Mouse (Mus musculus): ENCODE measurements at regions not wholly inside any gene's neighbourhood (a gene's known extent, or its start where the extent isn't known, plus 50 kb on each side); places are given as distances from the start of the nearest gene placed in this dataset.

DNA sequence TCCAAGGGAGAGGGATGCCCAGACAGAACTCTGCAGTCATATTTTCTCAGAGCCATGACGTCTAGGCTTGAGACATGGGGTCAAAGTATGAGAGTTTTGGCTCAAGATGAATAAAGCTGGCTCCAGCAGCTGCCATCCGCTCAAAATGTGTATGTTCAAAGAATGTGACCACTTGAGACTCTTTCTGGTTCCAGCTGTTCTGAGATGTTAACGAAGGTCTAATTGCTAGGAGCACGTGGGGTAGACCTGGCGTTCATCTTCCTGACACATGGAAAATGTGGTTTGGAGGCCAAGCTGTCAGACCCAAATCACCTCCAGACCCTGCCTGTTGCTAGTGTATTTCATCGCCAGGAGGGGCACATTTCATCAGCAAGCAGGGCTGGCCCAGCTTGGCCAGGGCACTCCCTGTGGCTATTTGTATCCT lies 58.9 kb upstream of the Ankrd1 start:
- DNase-seq: no peak

GRCm38 (mm10) chr19:36180329-36180728 lies 60.4 kb upstream of the Ankrd1 start:
- DNase-seq: peak; percentile 37 to 57

DNA sequence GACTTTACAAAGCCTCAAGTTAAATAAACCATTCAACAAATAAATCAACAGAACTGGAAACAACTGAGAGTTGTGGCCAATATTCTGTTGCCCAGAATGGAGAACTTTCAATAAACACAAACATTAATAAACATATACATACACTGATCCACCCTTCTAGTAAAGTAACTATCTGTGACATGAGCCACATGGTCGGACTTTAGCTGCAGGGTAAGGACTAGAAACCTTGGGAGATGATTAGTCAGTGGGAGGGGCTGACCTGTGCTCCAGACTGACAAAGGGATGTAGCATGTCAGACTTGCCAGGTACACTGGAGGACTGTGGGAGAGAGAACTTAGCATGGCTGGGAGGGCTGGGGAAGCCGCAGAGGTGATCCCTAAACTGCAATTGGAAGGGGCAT lies 61.6 kb upstream of the Ankrd1 start:
- no peak for DNase-seq

- DNase-seq: peak; percentile 79 to 81
Observed at GRCm38 (mm10) chr19:36183127-36183526, 63.2 kb upstream of the Ankrd1 start.

- DNase-seq: no peak
Observed at GRCm38 (mm10) chr19:36189662-36190061, 69.8 kb upstream of the Ankrd1 start.

DNA sequence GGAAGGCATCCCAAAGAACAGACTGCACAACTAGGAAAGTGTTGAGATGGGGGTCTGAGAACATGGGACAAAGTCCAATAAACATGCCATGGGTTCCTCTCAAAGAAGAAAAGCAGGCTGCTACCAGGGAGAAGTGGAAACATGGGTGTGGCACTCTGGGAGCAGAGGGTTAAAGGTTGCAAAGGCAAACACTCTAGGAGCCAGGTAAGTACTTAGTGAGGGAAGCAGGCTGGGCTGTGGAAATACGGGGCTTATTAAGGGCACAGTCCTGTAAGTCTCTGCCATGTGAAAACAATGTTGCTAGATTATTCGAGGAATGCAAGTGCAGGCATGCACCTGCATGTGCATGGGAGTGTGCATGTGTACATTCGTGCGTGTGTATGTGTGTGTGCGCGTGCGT lies 71.7 kb upstream of the Ankrd1 start:
- DNase-seq: no peak

DNA sequence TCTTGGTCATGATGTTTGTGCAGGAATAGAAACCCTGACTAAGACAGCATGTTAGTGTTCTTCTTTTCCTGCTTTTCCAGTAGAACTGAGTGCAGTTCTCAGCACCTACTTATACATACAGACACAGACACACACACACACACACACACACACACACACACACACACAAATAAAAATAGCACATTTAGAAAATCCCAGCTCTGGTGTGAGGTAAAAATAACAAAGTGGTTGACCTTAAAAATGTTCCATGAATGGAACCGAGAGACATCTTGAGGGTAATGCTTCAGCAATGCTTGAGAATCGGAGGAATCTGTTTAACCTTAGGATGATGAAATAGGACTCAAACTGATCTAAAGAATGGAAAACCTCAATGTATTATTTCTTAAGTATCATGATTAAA lies 84.4 kb upstream of the Ankrd1 start:
- no peak for DNase-seq

DNA sequence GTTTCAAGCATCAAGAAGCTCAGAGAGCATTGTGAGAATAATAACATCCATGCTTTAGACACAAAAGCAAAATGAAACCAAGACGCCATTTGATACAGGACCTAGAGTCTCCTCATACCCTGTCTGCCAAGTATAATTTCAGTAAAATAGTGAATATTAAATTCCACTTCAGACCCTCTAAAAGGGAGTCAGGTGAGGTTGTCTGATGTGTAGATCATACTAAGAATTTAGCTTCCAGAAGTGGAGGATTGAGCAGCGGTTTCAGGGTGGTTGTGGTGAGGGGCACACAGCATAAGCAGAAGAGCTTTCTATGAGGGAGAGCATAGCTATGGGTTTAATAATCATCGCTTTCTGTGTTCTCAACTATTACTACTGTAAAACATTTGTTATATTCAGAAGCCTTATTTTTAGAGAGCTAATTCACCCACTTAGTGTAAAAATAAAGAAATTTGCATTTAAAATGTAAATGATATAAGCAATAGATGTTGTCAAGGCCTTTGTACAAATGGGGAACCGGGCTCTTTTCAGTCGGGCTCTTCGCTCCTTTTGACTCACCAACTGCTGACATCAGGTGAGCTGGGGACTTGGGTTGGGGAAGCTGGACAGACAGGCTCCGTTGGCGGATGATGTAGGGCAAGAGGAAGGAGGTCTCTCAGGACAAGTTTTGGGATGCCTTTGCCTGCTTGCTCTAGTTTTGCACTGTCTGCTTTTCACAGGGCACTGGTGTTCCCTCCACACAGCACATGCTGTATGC lies 85.2 kb upstream of the Ankrd1 start:
- DNase-seq: no peak

DNA sequence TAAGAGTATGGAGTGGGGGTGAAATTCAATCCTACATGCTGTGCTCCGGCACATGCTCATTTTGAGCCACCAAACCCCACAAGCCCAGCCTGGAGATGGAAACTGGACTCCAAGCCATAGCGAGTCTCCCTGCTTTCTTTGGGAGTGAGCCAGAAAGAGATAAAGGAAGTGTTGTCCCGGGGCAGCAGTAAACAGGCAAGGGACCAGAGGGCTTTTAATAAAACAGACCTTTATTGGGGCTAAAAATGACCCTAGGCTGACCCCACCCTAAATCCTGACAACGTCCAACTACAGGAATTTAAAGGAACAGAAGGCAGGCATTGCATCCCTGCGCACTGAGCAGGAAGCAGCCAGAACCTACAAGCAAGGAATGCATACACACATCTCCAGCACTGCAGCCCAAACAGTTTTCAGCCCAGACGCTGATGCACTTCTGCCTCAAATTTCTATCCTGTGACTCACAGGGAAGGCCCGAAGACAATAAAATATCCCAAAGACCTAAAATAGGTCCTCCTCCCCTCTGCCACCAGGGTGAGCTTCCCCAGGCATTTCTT lies 87.9 kb upstream of the Ankrd1 start:
- no peak for DNase-seq

DNA sequence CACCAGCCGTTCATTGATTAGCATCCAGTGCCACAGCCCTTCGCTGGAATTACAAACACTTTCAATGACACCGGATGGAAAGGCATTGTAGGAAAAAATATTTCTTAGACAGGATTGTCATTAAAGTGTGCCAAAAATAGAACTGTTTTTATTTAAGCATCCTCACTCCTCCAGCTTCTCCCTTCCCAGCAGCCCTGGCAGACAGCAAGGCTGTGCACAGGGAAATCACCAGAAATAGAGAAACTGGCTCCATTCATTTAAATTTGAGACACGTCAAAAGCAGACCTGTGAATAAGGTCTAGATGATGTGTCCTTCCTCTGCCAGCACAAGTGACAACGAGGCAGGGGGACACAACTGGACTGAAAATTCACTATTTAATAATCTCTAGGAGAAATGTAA lies 88.5 kb upstream of the Ankrd1 start:
- no peak for DNase-seq

GRCm38 (mm10) chr19:36213461-36213860 lies 93.6 kb upstream of the Ankrd1 start:
- no peak for DNase-seq

DNA sequence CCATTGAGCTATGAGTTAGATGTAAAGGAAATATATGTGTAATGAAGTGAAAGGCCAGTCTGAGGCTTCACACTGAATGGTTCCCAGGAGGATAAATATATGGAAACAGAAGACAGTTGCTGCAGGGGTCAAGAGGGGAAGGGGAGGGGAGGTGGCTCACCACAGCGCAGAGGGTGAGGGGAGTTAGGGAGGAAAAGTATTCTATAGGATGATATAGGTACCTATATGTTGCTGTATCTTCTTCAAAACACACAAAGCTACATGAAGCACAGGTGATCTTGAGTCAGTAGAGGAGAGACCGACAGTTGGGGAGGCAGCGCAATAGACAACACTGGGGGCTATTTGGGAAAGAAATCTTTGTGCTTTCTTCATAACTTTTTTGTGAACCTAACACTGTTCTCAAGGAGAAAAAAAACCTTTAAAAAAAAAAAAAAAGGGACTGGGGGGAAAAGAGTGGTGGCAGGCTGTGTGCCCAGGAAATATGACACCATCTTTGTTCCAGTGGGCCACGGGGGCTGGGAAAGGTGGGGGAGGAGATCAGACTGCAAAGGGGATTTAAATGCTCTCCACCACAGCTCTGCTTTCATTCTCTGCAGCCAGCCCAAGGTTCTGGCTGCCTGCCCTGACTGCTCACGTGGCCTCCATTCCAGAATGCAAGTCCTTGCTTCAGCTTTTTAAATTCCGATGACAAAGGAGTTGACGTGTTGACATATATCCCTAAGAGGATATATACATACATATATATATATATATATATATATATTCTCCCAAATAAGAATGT lies 94.5 kb upstream of the Ankrd1 start:
- DNase-seq: peak; percentile 78 to 81

DNA sequence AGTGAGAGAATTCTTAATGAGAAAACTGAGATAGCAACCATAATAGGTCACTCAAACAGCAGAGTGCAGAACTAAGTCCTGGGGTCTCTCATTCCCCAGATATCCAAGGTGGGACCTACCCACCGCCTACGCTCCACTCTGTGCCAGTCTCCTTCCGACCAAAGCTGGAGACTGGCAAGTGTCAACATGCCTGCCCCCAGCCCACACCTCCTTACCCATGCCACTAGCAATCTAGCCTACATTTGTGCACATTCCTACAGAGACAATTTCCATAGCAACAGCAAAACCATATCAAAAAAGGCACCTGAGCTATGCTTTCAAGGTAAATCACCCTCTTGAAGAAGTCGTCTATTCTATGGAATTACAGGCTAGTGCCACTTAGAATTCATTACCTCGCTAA lies 97.3 kb upstream of the Ankrd1 start:
- no peak for DNase-seq

DNA sequence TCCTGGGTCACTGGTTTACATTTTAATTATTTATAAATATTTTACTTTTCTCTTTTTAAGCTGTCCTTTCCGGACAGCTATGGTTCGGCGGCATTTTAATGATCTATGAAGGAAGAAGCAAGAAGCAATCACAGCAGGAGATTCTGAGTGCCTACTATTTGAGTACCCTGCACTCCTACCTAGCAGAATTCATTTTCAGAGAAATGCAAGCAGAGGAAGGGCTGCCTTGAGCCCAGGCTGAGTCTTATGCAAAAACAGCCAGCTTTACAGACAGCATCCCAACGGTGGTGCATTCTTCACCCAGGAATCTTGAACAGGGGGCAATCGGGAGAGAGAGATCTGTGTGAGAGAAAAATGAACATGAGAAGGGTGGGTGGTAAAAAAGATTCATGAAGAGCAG lies 97.7 kb upstream of the Ankrd1 start:
- DNase-seq: no peak

GRCm38 (mm10) chr19:36218921-36219320 lies 99.0 kb upstream of the Ankrd1 start:
- DNase-seq: peak; percentile 83 to 86

GRCm38 (mm10) chr19:36221104-36221503 lies 101.2 kb upstream of the Ankrd1 start:
- DNase-seq: no peak

GRCm38 (mm10) chr19:36221596-36221995 lies 101.7 kb upstream of the Ankrd1 start:
- DNase-seq: no peak

DNA sequence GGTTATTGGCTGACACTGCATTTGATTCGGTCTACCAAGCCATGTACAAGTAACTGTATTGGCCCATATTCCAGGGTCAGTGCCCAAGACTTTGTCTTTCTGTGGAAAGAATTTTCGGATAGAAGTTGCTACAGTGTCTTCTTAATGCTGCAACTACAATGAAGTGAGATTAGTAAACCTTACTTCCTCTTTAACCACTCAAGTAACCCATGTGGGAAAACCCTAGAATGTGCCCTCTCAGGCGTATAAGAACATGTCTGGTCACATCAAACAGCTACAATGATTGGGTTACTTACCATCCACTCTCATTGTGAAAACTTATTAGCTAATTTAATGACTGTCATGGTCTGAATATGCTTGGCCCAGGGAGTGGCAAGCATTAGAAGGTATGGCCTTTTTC lies 102.3 kb upstream of the Ankrd1 start:
- DNase-seq: no peak

DNA sequence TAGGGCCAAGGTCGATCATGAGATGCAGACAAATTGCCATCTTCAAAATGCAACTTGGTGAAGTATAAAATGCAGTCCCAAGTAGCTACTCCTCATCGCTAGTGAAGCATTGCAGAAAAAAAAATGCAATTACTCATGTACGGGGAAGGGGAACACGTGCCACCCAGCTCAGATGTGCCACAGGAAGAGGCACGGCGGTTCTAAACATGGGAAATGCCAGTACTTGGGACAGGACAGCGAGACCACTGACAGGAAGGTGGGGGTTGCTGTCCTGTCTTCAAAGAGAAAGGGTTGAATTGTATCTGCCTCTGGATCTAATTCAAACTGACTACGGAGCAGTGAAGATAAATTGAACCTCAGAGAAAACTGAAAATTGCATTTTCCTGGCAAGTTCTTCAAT lies 104.6 kb upstream of the Ankrd1 start:
- no peak for DNase-seq

DNA sequence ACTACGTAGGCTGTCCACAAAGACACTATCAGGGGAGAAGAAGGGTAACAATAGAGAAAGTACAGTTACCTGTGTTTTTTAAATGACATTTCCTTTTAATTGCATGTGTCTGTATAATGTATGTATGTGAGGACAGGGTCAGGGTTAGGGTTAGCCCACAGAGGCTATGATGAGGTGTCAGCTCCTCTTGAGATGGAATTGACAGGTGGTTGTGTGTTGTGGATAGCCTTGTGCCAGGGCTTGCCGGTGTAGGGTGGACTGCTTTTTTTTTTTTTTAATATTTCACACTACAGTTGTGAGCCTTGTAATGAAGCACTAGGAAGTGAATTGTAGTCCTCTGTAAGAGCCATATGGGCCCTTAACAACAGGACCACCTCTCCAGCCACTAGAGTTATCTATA lies 105.7 kb upstream of the Ankrd1 start:
- no peak for DNase-seq

- no peak for DNase-seq
Observed at GRCm38 (mm10) chr19:36227418-36228160, 107.7 kb upstream of the Ankrd1 start.

- no peak for DNase-seq
Observed at GRCm38 (mm10) chr19:36229315-36229714, 109.4 kb upstream of the Ankrd1 start.

DNA sequence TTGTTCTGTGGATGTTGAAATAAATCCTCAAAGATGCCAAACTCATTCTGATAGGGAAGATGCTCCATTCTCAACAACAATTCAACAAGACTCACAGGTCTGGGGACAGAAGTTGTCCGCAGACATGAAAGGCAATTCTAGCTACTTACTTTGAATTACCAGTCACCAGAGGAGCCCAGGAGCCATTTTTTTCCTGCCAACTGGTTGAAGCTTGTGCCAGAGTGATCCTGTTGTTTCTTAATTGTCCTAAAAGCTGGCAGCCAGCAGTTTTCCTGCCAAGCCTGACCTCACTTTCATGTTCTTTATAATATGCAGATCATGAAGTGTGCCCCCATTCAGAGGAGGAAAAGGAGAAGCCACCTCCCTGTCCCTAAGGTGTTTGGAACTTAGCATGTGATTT lies 110.0 kb upstream of the Ankrd1 start:
- DNase-seq: peak; percentile 61 to 67

Data from cerebellum, postnatal 10 days (tissue).